In genomic region chr6:4432192-4432591, GRCm38 (mm10) we compare ENCODE assay signal across 13 mouse cellular contexts.
"Had no signal": no experiment of that assay in that cellular context is flagged by ENCODE, and none has a peak within 500 bp of the region (broad histone marks: within the 10 kb centered on the region; RNA-seq: fewer than 3 reads in every experiment).

No protein-coding gene starts in this region.

- H3K4me2 ChIP-seq: limb, embryonic 13.5 days; liver, embryonic 11.5 days; lung, embryonic 14.5 days; midbrain, embryonic 12.5 days had no signal

- H3K27me3 ChIP-seq: limb, embryonic 13.5 days; midbrain, embryonic 12.5 days had no signal

- H3K27ac ChIP-seq: kidney, postnatal 0 days; limb, embryonic 13.5 days; midbrain, embryonic 12.5 days had no signal

- H3K4me1 ChIP-seq: midbrain, embryonic 12.5 days had no signal

- ATAC-seq: midbrain, embryonic 16.5 days had no signal

- H3K4me3 ChIP-seq: limb, embryonic 13.5 days; midbrain, embryonic 12.5 days had no signal

- H3K36me3 ChIP-seq: limb, embryonic 13.5 days; midbrain, embryonic 12.5 days had no signal

- DNase-seq: kidney, adult 9 months; kidney, postnatal 36 days; layer of hippocampus, adult 9-11 months; lung, embryonic 14.5 days; lung, postnatal 14 days; right cerebral cortex, adult 18-20 months; thymus, adult 18-20 months; thymus, postnatal 14 days had no signal

- H3K9me3 ChIP-seq: limb, embryonic 13.5 days; midbrain, embryonic 12.5 days had no signal

- H3K9ac ChIP-seq: limb, embryonic 13.5 days; lung, embryonic 14.5 days; midbrain, embryonic 12.5 days had no signal
